Mouse (Mus musculus): ENCODE results near the gene Notch2. TPM values are rescaled to one million over a fixed set of nuclear protein-coding genes. Genes with fewer than 3 reads are reported as not detected.

The Notch2 gene
- 19.1 and 21.2 TPM in 2 replicates for polyA plus RNA-seq (2016; fragmentation: Nextera tagmentation; extraction: Ambion mirVana)

DNA sequence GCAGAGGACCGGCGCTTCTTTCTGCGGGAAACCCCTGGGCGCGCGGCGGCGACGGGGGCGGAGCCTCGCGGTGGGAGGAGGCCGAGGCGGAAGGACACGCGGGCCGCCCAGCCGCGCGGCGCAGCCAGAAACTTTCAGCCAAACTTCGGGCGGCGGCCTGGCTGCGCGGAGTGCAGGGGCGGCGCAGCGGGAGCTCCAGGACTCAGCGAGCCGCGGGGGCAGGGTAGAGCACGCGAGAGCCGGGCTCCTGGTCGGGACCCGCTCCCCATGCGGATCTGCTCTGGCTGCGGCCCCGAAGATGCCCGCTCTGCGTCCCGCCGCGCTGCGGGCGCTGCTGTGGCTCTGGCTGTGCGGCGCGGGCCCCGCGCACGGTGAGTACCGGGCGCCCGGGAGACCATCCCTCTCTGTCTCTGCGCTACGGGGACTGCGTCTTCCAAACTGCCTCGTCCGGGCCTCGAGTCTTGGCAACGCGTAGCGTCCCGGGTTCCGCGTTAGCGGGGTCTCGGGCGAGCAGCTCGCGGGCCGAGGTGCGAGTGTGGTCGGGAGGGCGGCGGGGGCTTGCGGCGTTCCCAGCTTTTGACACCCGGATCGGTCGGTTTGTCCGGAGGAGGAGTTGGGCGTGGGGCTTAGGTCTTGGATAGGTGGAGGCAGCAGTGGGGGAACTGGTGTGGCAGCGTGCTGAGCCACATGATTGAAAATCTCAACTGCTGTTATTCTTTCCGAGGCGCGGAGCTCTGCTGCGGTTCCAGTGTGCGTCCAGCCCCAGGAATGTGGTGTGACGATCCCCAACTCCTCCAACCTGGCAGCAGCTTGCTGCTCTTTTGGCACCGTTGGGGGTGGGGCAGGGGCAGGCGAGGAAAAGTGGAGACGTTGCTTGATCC is at the start of gene Notch2:
TSS of gene Notch2 (plus strand) at position 127 of the 881 bp plus-strand sequence.
- peak within 1 kb of the TSS; percentile 97 for H3K27ac ChIP-seq
- peaks cover 17% of the 10 kb centered on the region; the same call in 1 of the 2 replicates for H3K27me3 ChIP-seq (ENCODE audit: poor library complexity, severe bottlenecking)
- peak within 1 kb of the TSS; percentile 78 for H3K4me3 ChIP-seq
- peak; percentile 91 for DNase-seq (ENCODE audit: extremely low spot score, low spot score)
- no peaks in the 10 kb centered on the region for H3K36me3 ChIP-seq (replicated peaks)
- H3K9me3 ChIP-seq, result no peaks in the 10 kb centered on the region
- under 1% methylated on average over 95 of the region's 95 CpGs for WGBS
- H3K4me1 ChIP-seq, result peaks cover 73% of the 10 kb centered on the region

DNA sequence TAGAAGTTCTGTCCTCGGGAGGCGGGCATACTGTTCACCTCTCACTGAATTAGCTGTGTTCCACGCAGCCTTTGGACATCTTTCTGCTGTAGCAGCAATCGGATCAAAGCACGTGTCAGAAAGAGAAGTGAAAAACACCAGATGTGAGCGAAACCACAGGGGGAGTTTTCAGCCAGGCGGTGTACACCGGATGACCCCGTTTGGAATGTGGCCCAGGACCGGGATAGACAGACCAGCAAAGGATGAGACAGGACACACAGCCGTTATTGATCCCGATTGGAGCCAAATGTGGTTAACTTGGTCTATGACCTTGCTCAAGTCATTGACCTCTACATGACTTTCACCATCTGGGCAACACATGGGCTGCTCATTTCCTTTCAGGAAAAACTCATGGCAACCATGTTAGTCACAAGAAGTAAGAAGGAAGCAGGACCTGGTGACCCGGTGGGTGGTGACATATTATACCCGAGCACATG is 48.4 kb upstream of the Notch2 start:
- no peaks in the 10 kb centered on the region for H3K36me3 ChIP-seq (replicated peaks)
- no peaks in the 10 kb centered on the region for H3K9me3 ChIP-seq
- no peaks in the 10 kb centered on the region for H3K27me3 ChIP-seq (ENCODE audit: poor library complexity, severe bottlenecking)
- 71% methylated on average over 14 of the region's 14 CpGs for WGBS
- DNase-seq (ENCODE audit: extremely low spot score, low spot score), result peak; percentile 32
- peak overlapping the region; percentile 36; the same call in 1 of the 2 replicates for H3K27ac ChIP-seq
- no peak overlapping the region for H3K4me3 ChIP-seq
- H3K4me1 ChIP-seq, result peaks cover 35% of the 10 kb centered on the region

DNA sequence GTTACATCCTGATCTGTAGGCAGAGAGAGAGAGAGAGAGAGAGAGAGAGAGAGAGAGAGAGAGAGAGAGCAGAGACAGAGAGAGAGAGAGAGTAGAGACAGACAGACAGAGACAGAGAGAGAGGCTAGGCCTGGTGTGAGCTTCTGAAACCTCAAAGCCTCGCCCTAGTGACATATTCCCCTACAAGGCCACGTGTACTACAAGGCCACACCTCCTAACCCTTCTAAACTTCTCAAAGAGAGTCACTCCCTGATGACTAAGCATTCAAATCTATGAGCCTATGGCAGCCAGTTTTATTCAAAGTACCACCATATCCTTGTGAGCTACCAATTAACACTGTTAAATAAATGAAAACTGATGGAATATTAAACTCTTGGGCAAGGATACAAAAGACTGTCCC is 45.7 kb upstream of the Notch2 start:
- Histone ChIP-seq H3K36me3 (replicated peaks) (no peaks in the 10 kb centered on the region), H3K9me3 (no peaks in the 10 kb centered on the region), H3K27me3 (ENCODE audit: poor library complexity, severe bottlenecking) (peaks cover 7% of the 10 kb centered on the region; the same call in 1 of the 2 replicates), H3K4me1 (peaks cover 28% of the 10 kb centered on the region), H3K27ac (no peak overlapping the region), H3K4me3 (no peak overlapping the region)
- DNase-seq (ENCODE audit: extremely low spot score, low spot score), result no peak
- WGBS, result 65% methylated on average over 2 of the region's 2 CpGs

DNA sequence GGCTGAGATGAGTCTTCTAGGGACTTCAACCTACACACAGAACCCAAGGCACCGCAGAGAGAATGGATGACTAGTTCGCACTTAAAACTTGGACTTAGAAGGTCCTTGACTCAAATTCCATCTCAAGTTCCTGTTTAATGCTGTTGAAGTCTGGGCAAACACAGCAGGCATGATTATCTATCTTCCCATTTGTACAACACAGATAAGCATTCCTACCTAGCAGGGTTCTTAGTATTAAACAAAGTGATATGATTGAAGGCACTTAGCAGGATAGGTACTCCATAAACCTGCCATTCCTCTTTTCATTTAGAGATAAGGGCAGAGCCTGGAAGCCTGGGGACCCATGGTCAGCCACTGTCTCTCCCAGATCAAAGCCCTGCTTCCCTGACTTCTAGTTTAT is 45.1 kb upstream of the Notch2 start:
- 92% methylated on average over 2 of the region's 2 CpGs for WGBS
- no peak overlapping the region for H3K4me3 ChIP-seq
- no peaks in the 10 kb centered on the region for H3K9me3 ChIP-seq
- H3K4me1 ChIP-seq, result peaks cover 33% of the 10 kb centered on the region
- H3K36me3 ChIP-seq (replicated peaks), result no peaks in the 10 kb centered on the region
- H3K27ac ChIP-seq, result no peak overlapping the region
- DNase-seq (ENCODE audit: extremely low spot score, low spot score), result no peak
- peaks cover 7% of the 10 kb centered on the region; the same call in 1 of the 2 replicates for H3K27me3 ChIP-seq (ENCODE audit: poor library complexity, severe bottlenecking)

DNA sequence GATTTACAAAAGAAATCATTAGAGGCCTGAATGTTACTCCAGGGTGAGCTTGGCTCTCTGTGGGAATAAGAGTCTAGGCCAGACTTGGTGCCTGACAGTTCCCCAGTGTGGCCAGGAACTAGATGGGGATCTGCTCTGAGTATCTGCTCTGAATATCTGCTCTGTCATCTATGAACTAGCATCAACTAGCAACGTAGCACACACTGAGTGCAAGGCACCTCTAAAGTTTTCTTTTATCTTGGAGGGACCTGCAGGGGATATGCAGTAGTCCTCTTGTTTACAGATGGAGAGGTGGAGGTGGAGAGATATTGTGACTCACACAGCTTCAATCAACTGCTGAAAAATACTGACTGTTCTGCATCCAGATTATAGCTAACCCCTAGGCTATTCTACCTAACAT is 44.3 kb upstream of the Notch2 start:
- no peak for DNase-seq (ENCODE audit: extremely low spot score, low spot score)
- no peak overlapping the region for H3K27ac ChIP-seq
- peaks cover 7% of the 10 kb centered on the region; the same call in 1 of the 2 replicates for H3K27me3 ChIP-seq (ENCODE audit: poor library complexity, severe bottlenecking)
- WGBS, result 84% methylated on average over 1 of the region's 1 CpGs
- peaks cover 36% of the 10 kb centered on the region for H3K4me1 ChIP-seq
- H3K4me3 ChIP-seq, result no peak overlapping the region
- H3K36me3 ChIP-seq (replicated peaks), result no peaks in the 10 kb centered on the region
- no peaks in the 10 kb centered on the region for H3K9me3 ChIP-seq

DNA sequence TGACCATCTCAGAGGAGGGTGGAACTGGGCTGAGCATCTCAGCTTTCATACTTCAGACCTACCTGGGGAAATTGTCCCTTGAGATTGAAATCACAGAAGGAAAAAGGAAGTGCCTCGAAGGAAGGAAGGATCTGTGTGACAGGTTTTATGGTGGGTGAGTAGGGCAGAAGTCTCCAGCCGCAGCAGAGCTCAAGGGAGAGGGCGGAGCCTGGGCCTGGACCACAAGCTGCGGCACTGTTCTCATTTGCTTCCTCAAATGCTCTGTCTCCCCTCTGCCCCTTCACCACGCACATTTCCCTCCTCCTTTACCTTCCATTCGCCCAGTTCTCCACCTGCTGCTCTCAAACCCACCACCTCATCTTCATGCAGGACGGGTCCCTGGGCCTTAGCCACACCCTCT is 42.2 kb upstream of the Notch2 start:
- no peak for DNase-seq (ENCODE audit: extremely low spot score, low spot score)

DNA sequence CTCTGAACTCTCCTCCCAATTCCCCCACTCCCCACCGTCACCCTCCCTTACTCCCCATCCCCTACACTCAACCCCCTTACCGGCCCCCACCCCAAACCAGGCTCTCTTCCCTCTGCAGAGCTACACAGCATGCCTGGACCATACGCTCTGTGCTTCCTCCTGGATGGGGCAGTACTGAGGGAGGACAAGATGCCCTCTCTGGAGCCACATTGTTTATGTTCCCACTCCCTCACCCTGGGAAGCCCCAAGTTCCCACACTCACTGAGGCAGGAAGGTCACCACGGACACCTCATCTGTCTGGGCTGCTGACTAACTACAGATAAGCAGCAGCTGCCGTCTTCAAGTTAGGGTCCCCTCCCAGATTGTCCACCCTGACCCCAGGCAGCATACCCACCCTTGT is 41.1 kb upstream of the Notch2 start:
- no peak overlapping the region for H3K4me3 ChIP-seq
- 68% methylated on average over 5 of the region's 5 CpGs for WGBS
- H3K4me1 ChIP-seq, result peaks cover 36% of the 10 kb centered on the region
- H3K27me3 ChIP-seq (ENCODE audit: poor library complexity, severe bottlenecking), result peaks cover 7% of the 10 kb centered on the region; the same call in 1 of the 2 replicates
- no peaks in the 10 kb centered on the region for H3K36me3 ChIP-seq (replicated peaks)
- DNase-seq (ENCODE audit: extremely low spot score, low spot score), result no peak
- peak overlapping the region; percentile 67 for H3K27ac ChIP-seq
- no peaks in the 10 kb centered on the region for H3K9me3 ChIP-seq

More for the DNA sequence above, 42.2 kb upstream of the Notch2 start:
- H3K27ac ChIP-seq, result no peak overlapping the region; the same call in 1 of the 2 replicates
- no peaks in the 10 kb centered on the region for H3K36me3 ChIP-seq (replicated peaks)
- peaks cover 30% of the 10 kb centered on the region for H3K4me1 ChIP-seq
- 29% methylated on average over 7 of the region's 7 CpGs for WGBS
- H3K9me3 ChIP-seq, result no peaks in the 10 kb centered on the region
- H3K4me3 ChIP-seq, result no peak overlapping the region
- peaks cover 7% of the 10 kb centered on the region; the same call in 1 of the 2 replicates for H3K27me3 ChIP-seq (ENCODE audit: poor library complexity, severe bottlenecking)

DNA sequence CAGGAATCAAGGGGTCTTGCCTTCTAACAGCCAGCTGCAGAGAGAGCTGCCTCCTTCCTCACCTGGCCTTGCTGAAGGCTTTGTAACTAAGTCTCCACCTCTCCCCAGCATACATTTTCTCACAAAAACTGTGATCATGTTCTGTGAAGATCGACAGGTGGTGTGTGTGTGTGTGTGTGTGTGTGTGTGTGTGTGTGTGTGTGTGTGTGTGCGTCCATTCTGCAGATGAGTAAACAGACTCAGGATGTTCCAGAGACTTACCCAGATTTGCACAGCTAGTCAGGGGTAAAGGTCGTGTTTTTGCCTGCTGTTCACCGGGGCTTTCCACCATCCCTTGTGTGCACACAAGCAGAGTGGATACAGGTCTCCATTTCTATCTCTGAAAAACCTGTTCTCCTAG is 40.6 kb upstream of the Notch2 start:
- Histone ChIP-seq H3K27me3 (ENCODE audit: poor library complexity, severe bottlenecking) (peaks cover 7% of the 10 kb centered on the region; the same call in 1 of the 2 replicates), H3K4me3 (no peak overlapping the region), H3K27ac (peak overlapping the region; percentile 67), H3K4me1 (peaks cover 40% of the 10 kb centered on the region), H3K36me3 (replicated peaks) (no peaks in the 10 kb centered on the region), H3K9me3 (no peaks in the 10 kb centered on the region)
- 82% methylated on average over 4 of the region's 4 CpGs for WGBS
- DNase-seq (ENCODE audit: extremely low spot score, low spot score), result no peak

DNA sequence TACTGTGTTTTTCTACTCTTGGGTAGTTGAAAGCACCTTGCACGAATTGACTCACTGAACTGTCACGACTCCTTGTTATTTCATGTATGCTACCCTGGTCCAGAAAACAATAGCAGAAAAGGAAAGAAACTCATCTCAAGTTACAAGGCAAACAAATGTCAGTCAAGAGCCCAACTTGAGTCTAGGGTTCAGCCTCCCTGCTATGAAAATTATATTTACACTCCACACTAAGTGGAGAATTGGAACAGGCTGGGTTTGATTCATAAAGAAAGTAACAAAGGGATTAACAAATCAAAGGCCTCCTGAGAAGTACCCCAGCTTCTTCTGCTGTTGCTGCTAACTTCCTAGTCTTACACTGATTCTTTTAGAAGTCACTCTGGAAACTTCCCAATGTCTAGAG is 40.0 kb upstream of the Notch2 start:
- no peaks in the 10 kb centered on the region for H3K9me3 ChIP-seq
- peaks cover 7% of the 10 kb centered on the region; the same call in 1 of the 2 replicates for H3K27me3 ChIP-seq (ENCODE audit: poor library complexity, severe bottlenecking)
- no peak overlapping the region for H3K27ac ChIP-seq
- no peak overlapping the region for H3K4me3 ChIP-seq
- WGBS, result 44% methylated on average over 2 of the region's 2 CpGs
- DNase-seq (ENCODE audit: extremely low spot score, low spot score), result no peak
- no peaks in the 10 kb centered on the region for H3K36me3 ChIP-seq (replicated peaks)
- peaks cover 43% of the 10 kb centered on the region for H3K4me1 ChIP-seq

DNA sequence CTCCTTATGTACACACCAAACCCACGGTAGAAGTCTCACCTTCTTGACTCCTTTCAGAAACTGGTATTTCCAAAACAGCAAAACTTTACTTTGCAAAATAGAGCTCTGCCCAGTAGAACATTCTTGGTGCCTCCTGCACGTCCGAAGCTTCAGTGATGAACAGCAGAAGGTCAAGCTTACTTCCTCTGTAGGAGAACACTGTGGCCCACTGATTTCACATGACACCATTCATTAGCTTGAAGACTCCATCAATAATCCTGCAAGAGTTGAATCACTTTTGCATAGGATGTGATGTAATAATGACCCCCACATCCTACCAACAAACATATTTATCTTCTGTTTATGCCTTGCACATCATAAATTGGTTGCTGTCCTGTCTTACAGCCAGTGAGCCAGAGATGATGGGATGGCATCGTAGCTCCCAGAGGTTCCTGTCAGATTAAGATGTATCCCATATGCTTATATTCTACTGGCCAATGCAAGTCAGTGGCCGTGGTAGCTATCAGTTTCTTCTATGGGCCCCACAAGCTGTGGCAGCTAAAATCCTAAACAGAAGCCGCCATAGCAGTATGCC is 39.0 kb upstream of the Notch2 start:
- Histone ChIP-seq H3K27ac (no peak overlapping the region), H3K4me3 (no peak overlapping the region), H3K36me3 (replicated peaks) (no peaks in the 10 kb centered on the region), H3K4me1 (peaks cover 43% of the 10 kb centered on the region), H3K27me3 (ENCODE audit: poor library complexity, severe bottlenecking) (peaks cover 7% of the 10 kb centered on the region; the same call in 1 of the 2 replicates), H3K9me3 (no peaks in the 10 kb centered on the region)
- 92% methylated on average over 6 of the region's 6 CpGs for WGBS
- no peak for DNase-seq (ENCODE audit: extremely low spot score, low spot score)

DNA sequence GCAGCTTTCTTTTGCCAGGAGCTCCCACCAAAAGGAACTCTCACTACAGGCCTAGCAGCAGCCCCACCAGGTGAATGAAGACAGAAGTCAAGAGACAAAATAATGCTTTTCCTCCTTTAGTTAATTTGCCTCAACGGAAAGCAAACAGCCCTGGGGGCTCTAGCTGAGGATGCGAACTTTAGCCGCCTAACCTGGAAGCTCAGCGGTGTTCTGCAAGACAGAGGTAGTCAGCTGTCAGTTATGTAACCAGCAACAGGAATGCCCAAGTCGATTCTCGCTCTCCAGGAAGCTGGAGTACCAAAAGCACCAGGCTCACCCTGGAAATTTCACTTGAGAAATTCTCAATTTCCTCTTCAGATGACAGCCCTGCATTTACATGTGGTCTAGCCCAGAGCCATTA is 36.6 kb upstream of the Notch2 start:
- DNase-seq (ENCODE audit: extremely low spot score, low spot score), result no peak
- 59% methylated on average over 6 of the region's 6 CpGs for WGBS

DNA sequence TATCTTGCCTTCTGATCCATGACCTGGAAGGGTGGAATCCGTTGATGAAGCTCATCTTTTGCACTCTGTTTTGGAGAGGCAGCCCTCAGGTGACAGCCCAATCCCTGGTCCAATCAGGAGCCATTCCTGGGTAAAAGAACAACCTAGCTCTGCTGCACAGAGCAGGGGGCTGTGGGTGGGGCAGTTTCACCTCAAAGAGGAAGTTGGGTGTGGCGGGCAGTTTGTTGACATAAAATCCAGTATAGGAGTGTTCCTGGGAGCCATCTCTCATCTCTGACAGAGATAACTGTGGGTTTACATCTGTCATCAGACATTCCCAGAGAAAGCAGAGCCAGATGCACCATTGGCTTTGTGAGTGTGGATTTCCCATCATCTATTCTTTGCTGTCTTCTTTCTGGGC is 34.6 kb upstream of the Notch2 start:
- Histone ChIP-seq H3K9me3 (no peaks in the 10 kb centered on the region), H3K27me3 (ENCODE audit: poor library complexity, severe bottlenecking) (no peaks in the 10 kb centered on the region), H3K27ac (no peak overlapping the region), H3K36me3 (replicated peaks) (no peaks in the 10 kb centered on the region), H3K4me1 (peaks cover 15% of the 10 kb centered on the region), H3K4me3 (no peak overlapping the region)
- no peak for DNase-seq (ENCODE audit: extremely low spot score, low spot score)
- 75% methylated on average over 2 of the region's 2 CpGs for WGBS

More for the DNA sequence above, 36.6 kb upstream of the Notch2 start:
- Histone ChIP-seq H3K4me3 (no peak overlapping the region), H3K27ac (no peak overlapping the region), H3K36me3 (replicated peaks) (no peaks in the 10 kb centered on the region), H3K9me3 (no peaks in the 10 kb centered on the region), H3K4me1 (peaks cover 33% of the 10 kb centered on the region), H3K27me3 (ENCODE audit: poor library complexity, severe bottlenecking) (peaks cover 7% of the 10 kb centered on the region; the same call in 1 of the 2 replicates)

Data from forebrain, embryonic 10.5 days (tissue).